Mouse (Mus musculus) liver, embryonic 11.5 days (tissue): ENCODE measurements around the gene Klhl3. TPM values are rescaled to one million over a fixed set of nuclear protein-coding genes. Genes with fewer than 3 reads are reported as not detected.

Experiments
- ATAC-seq: fragments of 200-750 bp; cut with Nextera tagmentation; replicated peaks from 2 replicates; pipeline ENCODE4 v1.8.0; 2017; ENCODE audit warnings: moderate number of reproducible peaks, mild to moderate bottlenecking, moderate TSS enrichment, moderate library complexity; ENCODE audit not compliant: low FRiP score
- DNase-seq: peaks from one replicate; pipeline ENCODE4 v3.0.0-alpha.2; 2017; ENCODE audit warnings: low spot score
- H3K27ac ChIP-seq: fragments of 300-500 bp; sonication (generic); 2 replicates; pipeline ENCODE4 v1.5.1; 2014; ENCODE audit warnings: mild to moderate bottlenecking, low read depth, low read length, control low read depth
- H3K27me3 ChIP-seq: fragments of 300-500 bp; sonication (generic); replicated peaks from 2 replicates; pipeline ENCODE4 v1.6.1; 2014; ENCODE audit warnings: low read length, mixed read lengths; ENCODE audit not compliant: control insufficient read depth, insufficient read depth
- H3K36me3 ChIP-seq: fragments of 300-500 bp; sonication (generic); 2 replicates; pipeline ENCODE4 v1.6.1; 2014; ENCODE audit warnings: mild to moderate bottlenecking, low read length, moderate library complexity, mixed read lengths; ENCODE audit not compliant: control insufficient read depth, insufficient read depth
- H3K4me1 ChIP-seq: fragments of 300-500 bp; sonication (generic); replicated peaks from 2 replicates; pipeline ENCODE4 v1.6.1; 2014; ENCODE audit warnings: low read length, mixed read lengths; ENCODE audit not compliant: control insufficient read depth, insufficient read depth
- H3K4me2 ChIP-seq: fragments of 300-500 bp; sonication (generic); 2 replicates; pipeline ENCODE4 v1.6.1; 2014; ENCODE audit warnings: mild to moderate bottlenecking, control low read depth, moderate library complexity
- H3K4me3 ChIP-seq: fragments of 300-500 bp; sonication (generic); 2 replicates; pipeline ENCODE4 v1.5.1; 2014; ENCODE audit warnings: low read depth, low read length, control low read depth
- H3K9ac ChIP-seq: fragments of 300-500 bp; sonication (generic); 2 replicates; pipeline ENCODE4 v1.6.1; 2014; ENCODE audit warnings: low read depth, low read length, control low read depth
- H3K9me3 ChIP-seq: fragments of 300-500 bp; sonication (generic); 2 replicates; pipeline ENCODE4 v1.6.1; 2016; ENCODE audit warnings: low read length, inconsistent platforms, mixed read lengths; ENCODE audit not compliant: control insufficient read depth
- WGBS: fragments of 180-500 bp; shearing (Covaris S2); extraction: QIAGEN DNeasy Blood & Tissue Kit; methylation state at CpG from one replicate; pipeline ENCODE4 v1.1.7; 2014; 5-methylcytosine and 5-hydroxymethylcytosine counted together
- polyA plus RNA-seq: library from polyadenylated mRNA; unstranded; fragments of >200 nt; fragmentation: Nextera tagmentation; extraction: Ambion mirVana; gene quantifications from 2 replicates; pipeline ENCODE4 v1.2.1, GENCODE M21; 2014

Gene Klhl3
- polyA plus RNA-seq, 1 experiment from 2014 or later = 2.7 TPM

DNA sequence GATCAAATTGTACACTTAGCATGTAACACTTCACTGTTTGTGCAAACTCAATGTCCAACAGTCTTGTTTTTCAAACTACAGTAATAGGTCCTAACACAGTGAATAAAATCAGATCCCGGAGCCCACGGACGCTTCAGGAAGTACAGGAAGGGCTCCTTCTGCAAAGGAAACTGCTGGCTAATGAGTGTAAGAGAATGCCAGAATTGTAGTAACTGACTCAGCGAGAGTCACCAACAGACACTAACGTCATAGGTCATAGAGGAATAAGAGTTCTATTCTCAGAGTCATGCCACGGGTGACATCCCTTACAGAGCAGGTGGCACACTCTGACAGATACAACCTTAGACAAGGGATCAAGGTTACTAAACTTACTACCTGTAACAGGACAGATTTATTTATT, 78.9 kb downstream of the Klhl3 start:
- Histone ChIP-seq H3K27ac (no peak overlapping the region), H3K9me3 (no peaks in the 10 kb centered on the region), H3K4me2 (no peak overlapping the region), H3K9ac (no peak overlapping the region), H3K4me3 (no peak overlapping the region), H3K27me3 (no peaks in the 10 kb centered on the region), H3K4me1 (no peaks in the 10 kb centered on the region; the same call in 1 of the 2 replicates), H3K36me3 (no peaks in the 10 kb centered on the region)
- DNase-seq (no peak), ATAC-seq (no peak)
- 65% methylated on average over 6 of the region's 6 CpGs for WGBS

GRCm38 (mm10) chr13:58031755-58032154, 81.6 kb downstream of the Klhl3 start:
- WGBS = 45% methylated on average over 6 of the region's 6 CpGs
- H3K9me3 ChIP-seq = no peaks in the 10 kb centered on the region
- H3K9ac ChIP-seq = no peak overlapping the region
- no peaks in the 10 kb centered on the region; the same call in 1 of the 2 replicates for H3K4me1 ChIP-seq
- DNase-seq (peak; percentile 56), ATAC-seq (no peak)
- no peak overlapping the region for H3K4me2 ChIP-seq
- H3K27me3 ChIP-seq = no peaks in the 10 kb centered on the region
- no peak overlapping the region for H3K27ac ChIP-seq
- H3K36me3 ChIP-seq = no peaks in the 10 kb centered on the region
- no peak overlapping the region for H3K4me3 ChIP-seq

DNA sequence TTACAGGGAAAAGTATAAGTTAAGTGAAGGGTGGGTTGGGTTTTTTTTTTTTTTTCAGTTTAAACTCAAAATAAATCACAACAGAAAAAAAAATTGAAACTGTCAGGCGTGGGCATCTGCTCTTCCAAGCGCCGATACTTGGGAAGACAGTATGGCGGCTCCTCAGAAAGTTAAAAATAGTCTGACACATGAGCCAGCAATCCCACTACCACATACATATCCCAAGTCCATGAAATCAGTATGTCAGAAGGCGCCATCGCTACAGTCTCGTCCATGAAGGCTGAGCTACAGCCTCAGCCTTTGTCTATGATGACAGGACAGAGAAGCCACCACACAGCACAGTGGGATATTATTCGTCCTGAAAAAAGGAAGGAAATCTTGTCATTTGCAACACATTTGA, 86.3 kb downstream of the Klhl3 start:
- Histone ChIP-seq H3K4me2 (no peak overlapping the region), H3K27me3 (no peaks in the 10 kb centered on the region), H3K4me3 (no peak overlapping the region), H3K9ac (no peak overlapping the region), H3K36me3 (no peaks in the 10 kb centered on the region), H3K27ac (no peak overlapping the region), H3K9me3 (no peaks in the 10 kb centered on the region), H3K4me1 (no peaks in the 10 kb centered on the region)
- WGBS = 73% methylated on average over 8 of the region's 8 CpGs
- ATAC-seq (no peak), DNase-seq (no peak)

DNA sequence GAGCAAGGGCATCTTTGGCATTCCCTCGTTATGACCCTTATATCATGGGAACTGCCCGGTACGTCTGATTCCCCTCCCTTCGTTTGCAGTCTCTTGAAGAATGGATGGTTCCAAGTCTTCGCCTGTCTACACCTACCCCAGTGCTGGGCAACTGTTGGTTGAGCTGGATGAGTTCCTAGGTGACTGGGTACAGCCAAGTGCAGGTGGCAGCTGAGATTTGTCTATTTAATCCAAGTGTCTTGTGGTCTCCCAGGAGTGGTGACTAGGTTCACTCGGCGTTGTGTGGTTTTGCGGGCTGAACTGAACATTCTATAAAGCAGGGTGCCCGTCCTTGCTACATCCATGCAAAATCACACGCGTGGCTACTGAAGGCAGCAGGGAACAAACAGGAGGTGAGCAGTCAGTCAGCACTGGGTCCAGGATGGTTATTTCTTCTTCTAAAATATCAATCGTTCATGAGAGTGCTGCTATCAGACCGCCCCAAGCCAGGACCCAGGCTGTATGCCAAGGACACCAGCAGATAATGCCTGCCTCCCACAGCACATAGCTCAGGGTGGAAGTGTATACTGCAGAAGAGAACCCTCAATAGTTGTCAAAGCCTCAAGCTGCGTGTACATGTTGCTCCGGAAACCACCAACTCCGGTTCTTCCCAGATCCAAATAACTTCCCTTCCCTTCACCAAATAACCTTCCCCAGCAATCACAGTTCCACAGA, 87.5 kb downstream of the Klhl3 start:
- H3K27ac ChIP-seq = no peak overlapping the region
- 89% methylated on average over 16 of the region's 16 CpGs for WGBS
- no peak overlapping the region for H3K4me2 ChIP-seq
- DNase-seq = no peak
- no peaks in the 10 kb centered on the region for H3K9me3 ChIP-seq
- no peaks in the 10 kb centered on the region for H3K27me3 ChIP-seq
- H3K9ac ChIP-seq = no peak overlapping the region
- no peaks in the 10 kb centered on the region for H3K4me1 ChIP-seq
- H3K36me3 ChIP-seq = no peaks in the 10 kb centered on the region
- ATAC-seq = no peak
- no peak overlapping the region for H3K4me3 ChIP-seq

DNA sequence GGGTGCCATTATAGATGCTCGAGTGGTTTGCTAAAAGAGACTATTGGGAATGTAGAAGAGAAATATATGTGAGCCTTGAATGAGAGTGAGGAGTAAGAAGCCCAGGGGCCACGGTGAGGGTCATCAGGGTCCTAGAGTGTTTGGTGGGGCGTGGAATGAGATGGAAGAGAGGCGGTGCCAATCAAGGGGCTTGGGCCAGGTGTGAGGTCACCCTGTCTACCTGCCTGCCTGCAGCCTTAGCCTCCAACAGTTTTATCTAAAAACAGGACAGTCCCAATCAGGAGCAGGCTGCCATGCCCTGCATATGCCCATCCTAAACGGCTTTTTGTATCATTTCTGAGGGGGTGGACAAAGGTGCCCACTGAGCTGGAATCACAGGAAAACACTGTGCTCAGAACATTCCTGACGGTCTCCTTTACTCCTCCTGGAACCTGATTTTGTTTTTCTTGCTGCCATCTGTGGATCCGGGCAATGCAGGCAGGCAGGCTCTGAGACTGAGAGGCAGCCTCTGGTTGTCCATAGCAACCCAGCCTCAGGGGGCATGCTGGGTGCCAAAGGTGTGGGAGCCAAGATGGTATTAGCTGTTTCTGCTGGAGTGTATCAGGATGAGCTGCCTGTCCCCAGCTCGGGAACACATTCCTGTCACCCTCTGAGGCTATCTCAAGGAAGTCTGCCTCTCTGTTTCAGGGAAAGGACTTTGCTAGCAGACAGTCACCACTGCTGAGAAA, 89.5 kb downstream of the Klhl3 start:
- ATAC-seq (no peak), DNase-seq (no peak)
- no peaks in the 10 kb centered on the region for H3K9me3 ChIP-seq
- no peaks in the 10 kb centered on the region for H3K27me3 ChIP-seq
- H3K27ac ChIP-seq = no peak overlapping the region
- no peak overlapping the region for H3K4me2 ChIP-seq
- H3K36me3 ChIP-seq = no peaks in the 10 kb centered on the region
- no peak overlapping the region for H3K4me3 ChIP-seq
- no peaks in the 10 kb centered on the region for H3K4me1 ChIP-seq
- WGBS = 78% methylated on average over 8 of the region's 8 CpGs
- no peak overlapping the region for H3K9ac ChIP-seq

GRCm38 (mm10) chr13:58023001-58023560, 90.3 kb downstream of the Klhl3 start:
- Histone ChIP-seq H3K27me3 (no peaks in the 10 kb centered on the region), H3K27ac (no peak overlapping the region), H3K9me3 (no peaks in the 10 kb centered on the region), H3K36me3 (no peaks in the 10 kb centered on the region), H3K4me3 (no peak overlapping the region), H3K4me1 (no peaks in the 10 kb centered on the region), H3K9ac (no peak overlapping the region), H3K4me2 (no peak overlapping the region)
- no peak for DNase-seq
- 81% methylated on average over 9 of the region's 9 CpGs for WGBS
- no peak for ATAC-seq

- no peak for DNase-seq
- Histone ChIP-seq H3K27me3 (no peaks in the 10 kb centered on the region), H3K4me2 (no peak overlapping the region), H3K36me3 (no peaks in the 10 kb centered on the region), H3K4me1 (no peaks in the 10 kb centered on the region), H3K27ac (no peak overlapping the region), H3K9ac (no peak overlapping the region), H3K9me3 (no peaks in the 10 kb centered on the region), H3K4me3 (no peak overlapping the region)
- WGBS = 47% methylated on average over 10 of the region's 10 CpGs
- ATAC-seq = no peak
Observed at GRCm38 (mm10) chr13:58020428-58020827, 93.0 kb downstream of the Klhl3 start.

DNA sequence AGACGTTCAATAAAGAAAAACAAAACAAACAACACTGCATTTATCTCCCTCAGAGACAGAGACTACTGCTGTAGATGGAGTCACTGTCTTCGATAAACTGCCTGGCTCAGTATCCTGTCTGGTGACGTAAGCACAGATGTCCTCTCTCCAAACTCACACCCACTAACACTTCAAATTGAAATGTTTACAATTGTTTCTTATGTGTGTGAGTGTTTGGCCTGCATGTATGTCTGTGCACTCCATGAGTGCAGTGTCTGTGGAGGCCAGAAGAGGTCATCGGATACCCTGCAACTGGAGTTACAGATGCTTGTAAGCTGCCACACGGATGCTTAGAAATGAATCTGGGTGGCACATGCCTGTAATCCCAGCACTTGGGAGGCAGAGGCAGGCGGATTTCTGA, 96.1 kb downstream of the Klhl3 start:
- WGBS = 74% methylated on average over 6 of the region's 6 CpGs

More for the DNA sequence above, 96.1 kb downstream of the Klhl3 start:
- H3K27me3 ChIP-seq = no peaks in the 10 kb centered on the region
- DNase-seq (no peak), ATAC-seq (no peak)
- H3K27ac ChIP-seq = no peak overlapping the region
- no peak overlapping the region for H3K4me2 ChIP-seq
- H3K36me3 ChIP-seq = no peaks in the 10 kb centered on the region
- no peak overlapping the region for H3K9ac ChIP-seq
- no peak overlapping the region for H3K4me3 ChIP-seq
- H3K9me3 ChIP-seq = no peaks in the 10 kb centered on the region
- H3K4me1 ChIP-seq = no peaks in the 10 kb centered on the region
